Mouse (Mus musculus) heart, postnatal 0 days (tissue): ENCODE data around the gene Tedc1.
A peak's percentile ranks its signal among the peaks of the same experiment; 100 is the strongest.

ENCODE experiments used
- CTCF ChIP-seq: IDR thresholded peaks from 2 replicates; pipeline ENCODE4 v1.5.1; 2016; ENCODE audit warnings: antibody characterized with exemption, control low read depth, low read depth
- EP300 ChIP-seq: IDR thresholded peaks from 2 replicates; pipeline ENCODE4 v1.6.1; 2016; ENCODE audit warnings: antibody characterized with exemption, low read depth

DNA sequence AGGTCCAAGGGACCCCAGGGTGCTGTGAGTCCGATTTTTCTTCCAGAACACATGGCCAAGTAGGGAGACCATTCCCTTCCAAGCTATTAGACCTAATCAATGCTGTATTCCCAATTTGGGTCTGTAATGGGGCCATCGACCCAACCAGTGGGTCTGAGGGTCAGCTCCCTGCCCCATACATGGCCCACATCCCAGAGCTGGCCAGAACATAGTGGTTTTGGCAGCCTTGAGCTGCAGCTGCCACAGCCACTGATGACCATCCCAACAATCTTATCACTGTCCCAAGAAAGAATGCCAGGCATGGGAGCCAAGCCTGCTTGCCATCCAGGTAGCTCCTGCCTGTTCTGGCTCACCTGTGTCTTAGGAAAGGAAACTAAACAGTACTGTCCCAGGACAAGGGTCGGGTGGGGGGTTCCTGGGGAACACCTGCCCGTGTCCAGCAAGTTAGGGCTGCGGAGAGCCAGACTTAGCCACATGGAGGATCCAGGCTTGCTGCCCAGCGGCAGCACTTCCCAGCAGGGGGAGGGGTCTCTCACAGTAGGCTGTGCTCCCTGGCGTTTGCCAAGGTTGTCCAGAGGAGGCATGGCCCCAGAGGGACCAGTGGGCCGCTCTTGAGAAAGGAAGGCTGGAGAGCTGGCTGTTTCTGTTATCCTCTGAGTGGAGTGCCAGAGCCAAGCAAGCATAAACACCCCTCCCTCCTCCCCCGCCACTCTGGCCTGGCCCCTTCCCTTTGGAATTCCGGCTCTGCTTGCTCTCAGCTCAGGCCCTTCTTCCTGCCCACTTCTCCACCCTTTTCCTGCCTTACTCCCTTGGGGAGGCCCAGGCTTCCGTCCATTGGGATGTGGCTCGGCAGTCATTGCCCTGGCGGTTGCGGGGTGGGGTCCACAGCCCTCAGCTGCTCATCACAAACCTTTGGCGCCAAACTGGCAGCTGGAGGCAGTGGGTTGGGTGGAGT is 13.9 kb upstream of the Tedc1 start:
- peak; percentile 18; the same call in 1 of the 2 replicates for TF ChIP-seq CTCF
- peak; percentile 75 for TF ChIP-seq EP300
